Mouse (Mus musculus) embryo, embryonic 9.5 days (tissue): ENCODE data around the gene Gm15056.

ENCODE experiments used
- DNase-seq: peaks from one replicate; pipeline ENCODE4 v3.0.0-alpha.2; 2017; ENCODE audit errors: extremely low spot score

Gene Gm15056

DNA sequence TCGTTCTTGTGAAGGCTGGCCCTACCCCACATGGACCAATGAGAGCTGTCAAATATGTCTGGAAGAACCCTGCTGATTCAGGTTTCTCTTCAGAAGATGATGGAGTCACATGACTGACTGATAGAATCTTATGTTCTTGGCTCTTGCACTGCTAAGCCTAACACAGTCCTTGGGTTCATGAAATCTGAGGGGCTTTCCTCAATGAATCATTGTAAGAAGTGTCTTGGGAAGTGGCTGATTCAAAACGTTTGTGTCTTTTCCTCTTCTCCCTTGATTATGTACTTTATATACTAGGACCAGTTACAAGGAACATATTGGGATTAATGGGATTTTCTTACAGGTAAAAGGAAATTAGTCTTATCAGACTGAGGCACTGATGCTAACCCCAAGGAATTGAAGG lies at the start of gene Gm15056:
Gm15056 (minus strand) TSS at position 101 of the 400 bp plus-strand sequence.
- DNase-seq: no peak

GRCm38 (mm10) chr8:20944610-20945009 lies 42.2 kb upstream of the Gm15056 start, which contains the start of gene AY761185:
Gene AY761185 (minus strand): TSS chr8:20944710.
- DNase-seq: no peak

DNA sequence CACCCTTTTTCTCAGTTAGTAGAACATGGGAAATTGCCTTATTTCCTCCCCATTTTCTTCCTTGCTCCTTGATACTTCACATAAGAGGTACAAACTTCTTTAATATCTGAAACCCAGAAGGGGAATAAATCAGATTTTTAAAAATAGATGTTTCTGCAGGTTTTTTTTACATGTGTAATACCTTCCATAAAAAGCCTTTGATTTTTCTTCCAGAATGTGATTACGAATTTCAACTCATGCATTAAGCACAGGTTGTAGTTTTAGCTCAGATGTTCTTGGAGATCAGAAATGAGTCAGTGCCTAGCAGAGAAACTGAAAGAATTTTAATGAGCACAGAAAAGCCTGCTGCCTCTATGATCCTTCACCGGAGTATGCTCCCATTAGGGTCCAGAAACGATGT lies 19.5 kb upstream of the Gm15056 start, which contains the start of gene Gm6040:
Gm6040 (minus strand) TSS at position 101 of the 400 bp plus-strand sequence.
- no peak for DNase-seq

DNA sequence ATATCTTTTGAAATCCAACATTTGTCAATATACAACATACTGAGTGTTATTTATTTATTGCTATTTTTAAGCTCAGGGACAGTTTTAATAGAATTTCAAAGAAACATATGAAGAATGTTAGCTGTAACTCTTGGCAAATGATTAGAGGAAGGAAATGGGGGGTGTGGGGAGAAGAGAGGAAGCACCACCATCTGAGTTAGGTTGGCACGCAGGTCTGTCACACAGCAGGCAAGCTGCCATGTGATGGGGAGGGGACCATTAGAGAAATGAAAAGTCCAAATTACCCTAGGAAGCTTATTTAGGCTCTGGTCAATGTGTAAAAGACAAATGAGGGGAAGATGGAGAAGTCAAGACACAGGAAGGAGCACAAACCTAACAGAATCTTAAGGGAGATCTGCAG lies 9.9 kb upstream of the Gm15056 start:
- no peak for DNase-seq

GRCm38 (mm10) chr8:20908256-20908655 lies 5.8 kb upstream of the Gm15056 start:
- DNase-seq: no peak

- no peak for DNase-seq
These were observed 4.7 kb upstream of the Gm15056 start for GRCm38 (mm10) chr8:20907119-20907518.

DNA sequence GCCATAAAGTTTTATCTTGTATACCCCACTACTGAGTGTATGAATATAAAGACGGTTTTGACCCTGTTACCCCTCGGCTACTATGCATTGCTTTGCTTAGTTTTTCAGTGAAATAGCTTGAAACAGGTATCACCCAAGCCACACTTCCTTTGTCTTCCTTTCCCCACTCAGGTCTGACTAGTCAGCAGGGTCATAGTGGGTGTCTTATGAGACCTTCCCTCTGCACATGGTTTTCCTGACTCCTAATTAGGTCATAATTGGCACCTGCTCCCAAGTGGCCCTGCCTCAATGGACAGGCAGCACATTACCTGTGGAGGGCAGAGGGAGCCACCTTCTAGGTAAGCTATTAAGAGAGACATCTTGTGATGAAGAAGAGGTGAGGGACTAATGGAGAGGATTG lies 10.1 kb downstream of the Gm15056 start, which contains the start of gene Defb33:
Defb33 (plus strand) TSS at position 301 of the 400 bp plus-strand sequence.
- no peak for DNase-seq

DNA sequence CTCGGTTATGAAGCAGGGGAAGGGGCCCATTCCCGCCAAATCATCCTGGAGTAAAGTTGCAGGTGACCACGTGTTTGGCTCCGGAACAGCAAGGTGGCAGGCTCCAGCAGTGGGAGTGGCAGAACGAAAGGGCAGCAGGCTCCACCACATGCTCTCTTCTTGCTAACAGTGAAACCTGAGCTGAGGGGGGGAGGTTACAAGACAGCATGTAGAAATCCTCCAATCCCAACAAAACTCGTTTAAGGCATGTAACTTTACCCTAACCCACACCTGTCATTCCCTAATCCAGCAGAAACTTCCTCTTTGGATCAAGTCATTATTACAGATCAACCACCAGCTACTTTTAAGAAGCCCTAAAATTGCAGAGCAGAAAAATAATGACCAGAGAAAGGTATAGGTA lies 27.8 kb downstream of the Gm15056 start:
- no peak for DNase-seq
